24 mouse cellular contexts compared by ENCODE assay signal in the genomic region with DNA sequence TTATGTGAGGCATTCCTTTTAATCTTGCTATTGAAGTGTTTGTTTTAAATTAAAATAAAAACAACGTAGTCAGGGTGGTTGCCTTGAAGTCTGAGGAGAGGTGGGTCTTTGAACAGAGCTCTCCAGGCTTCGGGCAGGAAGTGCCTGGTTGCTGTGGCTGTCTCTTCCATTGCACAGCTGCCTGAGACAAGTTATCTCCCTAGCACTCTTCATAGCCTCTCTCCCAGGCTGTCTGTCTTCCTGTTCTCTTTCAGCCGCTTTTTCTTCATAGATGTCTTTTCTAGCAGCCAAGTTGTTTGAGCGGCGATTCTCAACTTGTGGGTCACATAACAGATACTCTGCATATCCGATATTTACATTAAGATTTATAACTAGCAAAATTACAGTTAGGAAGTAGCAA.
A peak's percentile ranks its signal among the peaks of the same experiment; 100 is the strongest.
DNase-seq lines count a peak whose midpoint lies in the region; ATAC-seq and TF ChIP-seq lines count a peak whose summit lies in the region.
"Had no signal": no experiment of that assay in that cellular context is flagged by ENCODE, and none has a peak within 500 bp of the region (broad histone marks: within the 10 kb centered on the region; RNA-seq: fewer than 3 reads in every experiment).

No protein-coding gene starts in this region.

- H3K4me2 ChIP-seq in lung, embryonic 14.5 days = no peak overlapping the region
- H3K4me2 ChIP-seq: embryonic facial prominence, embryonic 13.5 days; embryonic facial prominence, embryonic 15.5 days; forebrain, embryonic 12.5 days had no signal

- 0 out of 2 replicates have a peak, but pooled peaks have one; percentile 52 for ATAC-seq in lung, embryonic 14.5 days (ENCODE audit: insufficient read depth)
- ATAC-seq in common myeloid progenitor, adult 5-6 weeks (replicated peaks; ENCODE audit: low read depth, poor library complexity, severe bottlenecking) = 0 out of 2 replicates have a peak, but pooled peaks have one; percentile 50
- ATAC-seq: forebrain, embryonic 14.5 days; forebrain, embryonic 16.5 days had no signal

- no peaks in the 10 kb centered on the region for H3K27me3 ChIP-seq in lung, embryonic 14.5 days (ENCODE audit: insufficient read depth, low read length)
- H3K27me3 ChIP-seq: embryonic facial prominence, embryonic 13.5 days; embryonic facial prominence, embryonic 15.5 days had no signal

- no peak overlapping the region for H3K27ac ChIP-seq in lung, embryonic 14.5 days (ENCODE audit: low read depth)
- no peak overlapping the region for H3K27ac ChIP-seq in layer of hippocampus, adult 2 months
- H3K27ac ChIP-seq: embryonic facial prominence, embryonic 13.5 days; embryonic facial prominence, embryonic 15.5 days; forebrain, embryonic 10.5 days; forebrain, embryonic 12.5 days had no signal

- no peaks in the 10 kb centered on the region for H3K9me3 ChIP-seq in lung, embryonic 14.5 days (ENCODE audit: low read depth, low read length)
- H3K9me3 ChIP-seq: embryonic facial prominence, embryonic 13.5 days; embryonic facial prominence, embryonic 15.5 days; forebrain, embryonic 10.5 days; forebrain, embryonic 12.5 days had no signal

- peak; percentile 56 for DNase-seq in lung, embryonic 14.5 days
- no peak for DNase-seq in lung, adult 18-20 months
- DNase-seq in thymus, postnatal 0 days (ENCODE audit: low spot score) = peak; percentile 30
- no peak for DNase-seq in thymus, adult 18-20 months
- peak; percentile 5 for DNase-seq in thymus, postnatal 25 days
- DNase-seq in adrenal gland, adult 8-10 months = no peak
- DNase-seq in layer of hippocampus, adult 2 months (ENCODE audit: low spot score in 2 of 2) = no peak
- DNase-seq: adrenal gland, adult 2 months; adrenal gland, postnatal 14 days; adrenal gland, postnatal 36 days; cerebellum, adult 11-12 months; cerebellum, adult 2 months; cerebellum, adult 9-10 months; cerebellum, postnatal 10 days; cerebellum, postnatal 25 days; embryo, embryonic 11 days had no signal

- H3K4me1 ChIP-seq in lung, embryonic 14.5 days (ENCODE audit: insufficient read depth) = 0 out of 2 replicates have a peak, but pooled peaks cover 4% of the 10 kb centered on the region
- H3K4me1 ChIP-seq: embryonic facial prominence, embryonic 15.5 days had no signal

- no peak overlapping the region for H3K4me3 ChIP-seq in lung, embryonic 14.5 days (ENCODE audit: low read depth, low read length)
- H3K4me3 ChIP-seq in layer of hippocampus, adult 2 months = no peak overlapping the region
- H3K4me3 ChIP-seq: embryonic facial prominence, embryonic 13.5 days; embryonic facial prominence, embryonic 15.5 days; erythroblast, embryonic 14.5 days; forebrain, embryonic 10.5 days; forebrain, embryonic 12.5 days had no signal

- TF ChIP-seq CTCF in lung, embryonic 14.5 days (IDR thresholded peaks at IDR 0.05; ENCODE audit: low read depth) = no peak
- no peak for TF ChIP-seq CTCF in layer of hippocampus, adult 2 months (conservative IDR thresholded peaks at IDR 0.05)

- WGBS in lung, embryonic 14.5 days = 21% methylated on average over 6 of the region's 6 CpGs

- no peaks in the 10 kb centered on the region for H3K36me3 ChIP-seq in lung, embryonic 14.5 days (ENCODE audit: insufficient read depth)
- H3K36me3 ChIP-seq: embryonic facial prominence, embryonic 13.5 days; embryonic facial prominence, embryonic 15.5 days; forebrain, embryonic 10.5 days; forebrain, embryonic 12.5 days had no signal

- no peak overlapping the region for H3K9ac ChIP-seq in lung, embryonic 14.5 days
- H3K9ac ChIP-seq: embryonic facial prominence, embryonic 13.5 days; embryonic facial prominence, embryonic 15.5 days; forebrain, embryonic 12.5 days had no signal

Comparison
In these comparisons a context has a peak if more than half of its experiments do, and no peak if none do; other contexts are left out.
1. DNase-seq: peak in lung, embryonic 14.5 days (single experiment), thymus, postnatal 0 days (single experiment) and thymus, postnatal 25 days (single experiment); none in lung, adult 18-20 months (0 of 2), thymus, adult 18-20 months (0 of 2), adrenal gland, adult 8-10 months (single experiment) and layer of hippocampus, adult 2 months (0 of 2).